Mouse (Mus musculus) embryonic facial prominence, embryonic 15.5 days (tissue): ENCODE results near the gene Adh1. TPM values are rescaled to one million over a fixed set of nuclear protein-coding genes. Genes with fewer than 3 reads are reported as not detected.

Experiments used
- ATAC-seq: fragments of 200-750 bp; cut with Nextera tagmentation; 2 replicates; pipeline ENCODE4 v1.8.0; 2017; ENCODE audit warnings: low read depth, moderate TSS enrichment; ENCODE audit not compliant: insufficient number of reproducible peaks, low FRiP score, low TSS enrichment
- H3K27ac ChIP-seq: fragments of 300-500 bp; sonication (generic); replicated peaks from 2 replicates; pipeline ENCODE4 v1.5.1; 2015; ENCODE audit warnings: mild to moderate bottlenecking, inconsistent platforms
- H3K27me3 ChIP-seq: fragments of 300-500 bp; sonication (generic); 2 replicates; pipeline ENCODE4 v1.6.1; 2015; ENCODE audit warnings: inconsistent platforms
- H3K36me3 ChIP-seq: fragments of 300-500 bp; sonication (generic); 2 replicates; pipeline ENCODE4 v1.6.1; 2015; ENCODE audit warnings: mild to moderate bottlenecking, inconsistent platforms
- H3K4me1 ChIP-seq: fragments of 300-500 bp; sonication (generic); 2 replicates; pipeline ENCODE4 v1.6.1; 2015; ENCODE audit warnings: inconsistent platforms
- H3K4me2 ChIP-seq: fragments of 300-500 bp; sonication (generic); replicated peaks from 2 replicates; pipeline ENCODE4 v1.6.1; 2015; ENCODE audit warnings: mild to moderate bottlenecking, inconsistent platforms
- H3K4me3 ChIP-seq: fragments of 300-500 bp; sonication (generic); replicated peaks from 2 replicates; pipeline ENCODE4 v1.5.1; 2015; ENCODE audit warnings: mild to moderate bottlenecking, inconsistent platforms
- H3K9ac ChIP-seq: fragments of 300-500 bp; sonication (generic); 2 replicates; pipeline ENCODE4 v1.6.1; 2015; ENCODE audit warnings: inconsistent platforms
- H3K9me3 ChIP-seq: fragments of 300-500 bp; sonication (generic); replicated peaks from 2 replicates; pipeline ENCODE4 v1.6.1; 2016; ENCODE audit warnings: inconsistent platforms
- WGBS: fragments of 180-500 bp; shearing (Covaris S2); methylation state at CpG from one replicate; pipeline ENCODE4 v1.1.7; 2015; 5-methylcytosine and 5-hydroxymethylcytosine counted together
- polyA plus RNA-seq: library from polyadenylated mRNA; unstranded; fragments of >200 nt; fragmentation: Nextera tagmentation; extraction: Ambion mirVana; gene quantifications from 2 replicates; pipeline ENCODE4 v1.2.1, GENCODE M21; 2015

Adh1 gene
- 30.5 and 31.6 TPM in 2 replicates for polyA plus RNA-seq

GRCm38 (mm10) chr3:138260721-138261669, at the start of gene Adh1:
TSS of gene Adh1 (plus strand) at chr3:138260991.
- Histone ChIP-seq H3K9me3 (no peaks in the 10 kb centered on the region), H3K27me3 (no peaks in the 10 kb centered on the region), H3K4me1 (no peaks in the 10 kb centered on the region), H3K27ac (no peak within 1 kb of the TSS), H3K4me3 (no peak within 1 kb of the TSS), H3K9ac (no peak within 1 kb of the TSS), H3K36me3 (no peaks in the 10 kb centered on the region), H3K4me2 (no peak within 1 kb of the TSS)
- no peak for ATAC-seq
- 81% methylated on average over 11 of the region's 11 CpGs for WGBS

GRCm38 (mm10) chr3:138212431-138212951, 48.3 kb upstream of the Adh1 start:
- H3K4me1 ChIP-seq: peaks cover 10% of the 10 kb centered on the region; the same call in 1 of the 2 replicates
- no peaks in the 10 kb centered on the region for H3K36me3 ChIP-seq
- no peak for ATAC-seq
- WGBS: 67% methylated on average over 4 of the region's 4 CpGs
- no peak overlapping the region for H3K9ac ChIP-seq
- H3K9me3 ChIP-seq: no peaks in the 10 kb centered on the region
- no peak overlapping the region for H3K4me2 ChIP-seq
- H3K4me3 ChIP-seq: no peak overlapping the region
- H3K27me3 ChIP-seq: no peaks in the 10 kb centered on the region
- H3K27ac ChIP-seq: no peak overlapping the region

- no peak overlapping the region for H3K9ac ChIP-seq
- no peak overlapping the region for H3K4me3 ChIP-seq
- peak overlapping the region; percentile 36; the same call in 1 of the 2 replicates for H3K27ac ChIP-seq
- H3K36me3 ChIP-seq: no peaks in the 10 kb centered on the region
- 42% methylated on average over 11 of the region's 11 CpGs for WGBS
- H3K9me3 ChIP-seq: no peaks in the 10 kb centered on the region
- H3K4me2 ChIP-seq: no peak overlapping the region
- H3K27me3 ChIP-seq: no peaks in the 10 kb centered on the region
- ATAC-seq: no peak
- H3K4me1 ChIP-seq: peaks cover 18% of the 10 kb centered on the region; the same call in 1 of the 2 replicates
These were observed 45.3 kb upstream of the Adh1 start for GRCm38 (mm10) chr3:138215395-138215989.

- H3K27me3 ChIP-seq: no peaks in the 10 kb centered on the region
- no peaks in the 10 kb centered on the region for H3K9me3 ChIP-seq
- H3K36me3 ChIP-seq: no peaks in the 10 kb centered on the region
- H3K4me2 ChIP-seq: no peak overlapping the region
- ATAC-seq: no peak
- H3K4me1 ChIP-seq: peaks cover 18% of the 10 kb centered on the region; the same call in 1 of the 2 replicates
- 0 out of 2 replicates have a peak overlapping the region, but pooled peaks have one; percentile 8 for H3K27ac ChIP-seq
- no peak overlapping the region for H3K4me3 ChIP-seq
- H3K9ac ChIP-seq: no peak overlapping the region
- 73% methylated on average over 8 of the region's 8 CpGs for WGBS
These were observed 44.7 kb upstream of the Adh1 start for GRCm38 (mm10) chr3:138216091-138216490.

GRCm38 (mm10) chr3:138217631-138218264, 43.0 kb upstream of the Adh1 start, which contains the start of gene Adh7:
TSS of gene Adh7 (plus strand) at chr3:138217760.
- Histone ChIP-seq H3K4me2 (no peak within 1 kb of the TSS; the same call in 1 of the 2 replicates), H3K36me3 (no peaks in the 10 kb centered on the region), H3K9me3 (no peaks in the 10 kb centered on the region), H3K4me1 (peaks cover 18% of the 10 kb centered on the region; the same call in 1 of the 2 replicates), H3K9ac (no peak within 1 kb of the TSS), H3K27ac (peak within 1 kb of the TSS; percentile 85), H3K27me3 (no peaks in the 10 kb centered on the region), H3K4me3 (no peak within 1 kb of the TSS)
- no peak for ATAC-seq
- 21% methylated on average over 10 of the region's 10 CpGs for WGBS

GRCm38 (mm10) chr3:138221116-138221515, 39.7 kb upstream of the Adh1 start:
- ATAC-seq: no peak
- WGBS: 80% methylated on average over 11 of the region's 11 CpGs
- H3K27ac ChIP-seq: no peak overlapping the region
- no peak overlapping the region for H3K4me3 ChIP-seq
- no peaks in the 10 kb centered on the region for H3K27me3 ChIP-seq
- H3K9ac ChIP-seq: no peak overlapping the region
- peaks cover 13% of the 10 kb centered on the region; the same call in 1 of the 2 replicates for H3K4me1 ChIP-seq
- no peak overlapping the region for H3K4me2 ChIP-seq
- H3K36me3 ChIP-seq: no peaks in the 10 kb centered on the region
- no peaks in the 10 kb centered on the region for H3K9me3 ChIP-seq

GRCm38 (mm10) chr3:138222511-138222910, 38.3 kb upstream of the Adh1 start:
- Histone ChIP-seq H3K4me1 (peaks cover 8% of the 10 kb centered on the region; the same call in 1 of the 2 replicates), H3K4me2 (no peak overlapping the region), H3K9me3 (no peaks in the 10 kb centered on the region), H3K9ac (no peak overlapping the region), H3K36me3 (no peaks in the 10 kb centered on the region), H3K4me3 (no peak overlapping the region), H3K27me3 (no peaks in the 10 kb centered on the region), H3K27ac (no peak overlapping the region)
- no peak for ATAC-seq
- WGBS: 65% methylated on average over 4 of the region's 4 CpGs

GRCm38 (mm10) chr3:138222952-138223351, 37.8 kb upstream of the Adh1 start:
- no peaks in the 10 kb centered on the region for H3K27me3 ChIP-seq
- no peak overlapping the region for H3K9ac ChIP-seq
- H3K27ac ChIP-seq: no peak overlapping the region
- no peaks in the 10 kb centered on the region for H3K36me3 ChIP-seq
- peaks cover 3% of the 10 kb centered on the region; the same call in 1 of the 2 replicates for H3K4me1 ChIP-seq
- ATAC-seq: no peak
- no peaks in the 10 kb centered on the region for H3K9me3 ChIP-seq
- no peak overlapping the region for H3K4me2 ChIP-seq
- no peak overlapping the region for H3K4me3 ChIP-seq
- 62% methylated on average over 5 of the region's 5 CpGs for WGBS

- Histone ChIP-seq H3K4me2 (no peak overlapping the region), H3K27ac (no peak overlapping the region), H3K36me3 (no peaks in the 10 kb centered on the region), H3K4me1 (no peaks in the 10 kb centered on the region; the same call in 1 of the 2 replicates), H3K9ac (no peak overlapping the region), H3K9me3 (no peaks in the 10 kb centered on the region), H3K4me3 (no peak overlapping the region), H3K27me3 (no peaks in the 10 kb centered on the region)
- no peak for ATAC-seq
- WGBS: 80% methylated on average over 13 of the region's 13 CpGs
These were observed 36.3 kb upstream of the Adh1 start for GRCm38 (mm10) chr3:138224363-138224954.

GRCm38 (mm10) chr3:138225331-138225730, 35.5 kb upstream of the Adh1 start:
- Histone ChIP-seq H3K9me3 (no peaks in the 10 kb centered on the region), H3K27me3 (no peaks in the 10 kb centered on the region), H3K4me1 (no peaks in the 10 kb centered on the region; the same call in 1 of the 2 replicates), H3K36me3 (no peaks in the 10 kb centered on the region), H3K4me2 (no peak overlapping the region), H3K4me3 (no peak overlapping the region), H3K9ac (no peak overlapping the region), H3K27ac (no peak overlapping the region)
- ATAC-seq: no peak
- WGBS: 45% methylated on average over 7 of the region's 7 CpGs
